Mouse (Mus musculus): Measurements from ENCODE around the gene Pnrc1.

The Pnrc1 gene

DNA sequence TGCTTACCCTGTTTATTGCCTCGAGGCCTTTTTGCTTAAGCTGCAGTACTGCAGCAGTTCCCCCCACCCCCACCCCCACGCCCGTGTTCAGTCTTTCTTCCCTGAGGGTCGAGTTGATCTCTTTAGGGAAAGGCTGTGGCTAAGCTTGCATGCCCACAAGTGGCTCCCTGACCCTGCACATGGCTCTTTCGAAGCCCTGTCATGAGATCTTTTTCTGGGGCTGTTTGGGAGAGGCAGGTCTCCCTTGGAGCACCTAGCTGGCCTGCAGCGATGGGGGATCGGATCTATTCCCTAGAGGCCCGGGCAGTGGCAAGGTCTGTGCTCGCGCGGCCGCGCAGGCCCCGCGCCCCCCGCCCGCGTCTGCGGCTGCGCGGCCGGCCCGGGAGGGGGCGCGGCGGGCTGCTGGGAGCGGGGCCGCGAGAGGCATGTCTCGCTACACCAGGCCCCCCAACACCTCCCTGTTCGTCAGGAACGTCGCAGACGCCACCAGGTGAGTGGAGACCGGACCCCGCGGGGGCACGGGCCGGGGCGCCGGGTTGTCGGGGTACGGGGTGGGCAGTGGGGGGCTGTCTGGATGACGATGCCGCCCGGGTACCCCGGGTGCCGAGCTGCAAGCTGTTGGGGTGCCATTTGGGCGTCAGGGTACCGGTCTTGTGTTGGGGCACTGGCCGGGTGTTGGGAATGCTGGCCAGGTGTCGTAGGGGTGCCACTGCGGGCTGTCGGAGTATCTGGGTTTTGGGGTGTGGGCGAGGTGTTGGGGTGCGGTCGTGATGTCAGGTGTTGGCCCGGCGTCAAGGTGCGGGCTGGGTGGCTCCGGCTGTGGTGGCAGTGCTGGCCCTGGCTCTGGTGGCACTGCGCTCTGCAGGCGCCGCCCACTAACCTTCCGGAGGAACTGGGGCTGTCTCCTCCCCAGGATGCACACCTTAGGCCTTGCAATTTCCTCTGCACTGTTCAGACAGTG lies 80.8 kb downstream of the Pnrc1 start, which contains the start of gene Srsf12:
Gene Srsf12 (plus strand): TSS at position 111 of the 961 bp plus-strand sequence.
- DNase-seq = peak; percentile 9

DNA sequence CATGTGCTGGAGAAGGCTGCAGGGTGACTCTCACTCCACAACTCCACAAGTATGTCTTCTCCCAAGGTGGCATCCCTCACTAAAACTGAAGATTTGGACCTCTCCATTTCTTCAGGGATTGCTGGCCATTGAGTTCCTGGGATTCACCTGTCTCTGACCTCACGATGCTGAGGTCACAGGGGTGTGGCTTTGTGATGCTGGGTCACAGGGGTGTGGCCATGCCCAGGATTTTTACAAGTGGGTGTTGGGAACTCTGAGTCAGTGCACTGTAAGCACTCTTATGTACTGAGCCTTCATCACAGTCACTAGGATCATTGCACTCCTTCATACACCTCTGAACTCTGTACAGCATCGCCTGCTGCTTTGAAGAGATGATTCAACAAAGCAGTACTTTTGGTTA lies 82.4 kb downstream of the Pnrc1 start:
- DNase-seq = no peak

DNA sequence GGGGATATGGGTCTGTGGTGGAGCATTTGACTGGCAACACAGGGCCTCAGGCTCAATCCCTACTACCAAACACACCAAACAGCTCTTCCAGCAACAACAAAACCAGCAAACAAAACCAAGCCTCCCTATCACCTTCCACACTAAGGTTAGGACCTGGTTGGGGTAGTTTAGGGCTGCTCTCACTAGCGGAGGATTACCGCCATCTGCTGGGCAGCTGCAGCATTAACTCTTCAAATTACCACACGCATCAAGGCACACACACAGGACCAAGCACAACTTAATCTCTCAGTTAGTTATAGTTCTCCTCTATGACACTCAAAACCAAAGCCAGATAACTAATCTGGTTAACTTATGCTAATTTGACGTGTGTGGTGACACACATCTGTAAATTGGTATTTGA lies 85.3 kb downstream of the Pnrc1 start:
- DNase-seq = peak; percentile 57

DNA sequence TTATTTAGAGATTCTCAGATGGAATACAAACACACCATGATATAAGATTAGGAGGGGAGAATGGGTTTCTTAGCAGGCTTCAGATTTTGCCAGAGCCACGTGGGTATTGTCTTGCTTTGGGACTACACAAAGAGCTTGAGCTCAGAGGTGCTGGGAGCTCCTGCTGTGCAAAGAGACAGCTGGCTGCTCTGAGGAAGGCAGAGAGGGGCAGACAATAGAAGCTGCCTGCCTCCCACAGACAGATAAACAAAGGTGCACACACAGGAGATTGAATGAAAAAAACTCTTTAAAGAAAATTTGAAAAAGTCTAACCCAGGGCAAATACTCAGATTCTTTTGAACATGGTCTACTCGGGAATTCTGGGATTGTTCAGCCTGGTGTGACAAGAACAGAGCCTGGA lies 91.8 kb downstream of the Pnrc1 start:
- no peak for DNase-seq

All from lung, postnatal 14 days (tissue).